Mouse (Mus musculus): ENCODE results near the gene 4931406P16Rik. TPM values are rescaled to one million over a fixed set of nuclear protein-coding genes. Genes with fewer than 3 reads are reported as not detected.

The 4931406P16Rik gene
- 54.4 and 60.0 TPM in 2 replicates for polyA plus RNA-seq (2012; rRNA removed)

GRCm38 (mm10) chr7:34313443-34313875, at the start of gene 4931406P16Rik:
Gene 4931406P16Rik (minus strand): TSS chr7:34313551.

DNA sequence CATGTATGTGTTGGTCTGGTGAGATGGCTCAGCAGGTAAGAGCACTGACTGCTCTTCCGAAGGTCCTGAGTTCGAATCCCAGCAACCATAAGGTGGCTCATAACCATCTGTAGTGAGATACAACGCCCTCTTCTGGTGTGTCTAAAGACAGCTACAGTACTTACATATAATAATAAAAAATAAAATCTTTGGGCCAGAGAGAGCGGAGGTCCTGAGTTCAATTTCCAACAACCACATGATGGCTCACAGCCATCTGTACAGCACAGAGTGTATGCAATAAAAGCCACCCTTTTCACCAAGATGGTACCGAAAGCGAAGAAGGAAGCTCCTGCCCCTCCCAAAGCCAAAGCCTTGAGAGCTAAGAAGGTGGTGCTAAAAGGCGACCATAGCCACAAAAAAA, 62.6 kb downstream of the 4931406P16Rik start, which contains the start of gene Gm6096:
Gene Gm6096 (plus strand): TSS at position 301 of the 400 bp plus-strand sequence.

DNA sequence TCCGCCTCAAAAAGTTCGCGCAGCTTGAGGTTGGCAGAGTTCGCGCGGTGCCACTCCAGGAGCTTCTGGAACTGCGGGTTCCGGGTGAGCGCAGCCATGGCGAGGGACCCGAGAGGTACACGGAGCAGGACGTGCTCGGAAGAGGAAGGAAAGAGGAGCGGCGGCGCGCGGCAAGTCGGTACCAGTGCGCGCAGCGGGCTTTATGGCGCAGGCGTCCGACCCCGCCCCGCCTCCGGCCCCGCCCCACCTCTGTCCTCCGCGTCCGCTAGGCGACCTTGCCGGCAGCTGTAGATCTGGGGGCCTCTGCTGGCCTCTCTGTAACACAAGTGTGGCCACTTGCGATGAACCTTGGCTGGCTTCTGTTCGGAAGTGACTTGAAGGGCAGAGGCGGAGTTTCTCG, 83.2 kb downstream of the 4931406P16Rik start, which contains the start of gene Gpi1:
Gene Gpi1 (minus strand): TSS at position 221 of the 400 bp plus-strand sequence.

DNA sequence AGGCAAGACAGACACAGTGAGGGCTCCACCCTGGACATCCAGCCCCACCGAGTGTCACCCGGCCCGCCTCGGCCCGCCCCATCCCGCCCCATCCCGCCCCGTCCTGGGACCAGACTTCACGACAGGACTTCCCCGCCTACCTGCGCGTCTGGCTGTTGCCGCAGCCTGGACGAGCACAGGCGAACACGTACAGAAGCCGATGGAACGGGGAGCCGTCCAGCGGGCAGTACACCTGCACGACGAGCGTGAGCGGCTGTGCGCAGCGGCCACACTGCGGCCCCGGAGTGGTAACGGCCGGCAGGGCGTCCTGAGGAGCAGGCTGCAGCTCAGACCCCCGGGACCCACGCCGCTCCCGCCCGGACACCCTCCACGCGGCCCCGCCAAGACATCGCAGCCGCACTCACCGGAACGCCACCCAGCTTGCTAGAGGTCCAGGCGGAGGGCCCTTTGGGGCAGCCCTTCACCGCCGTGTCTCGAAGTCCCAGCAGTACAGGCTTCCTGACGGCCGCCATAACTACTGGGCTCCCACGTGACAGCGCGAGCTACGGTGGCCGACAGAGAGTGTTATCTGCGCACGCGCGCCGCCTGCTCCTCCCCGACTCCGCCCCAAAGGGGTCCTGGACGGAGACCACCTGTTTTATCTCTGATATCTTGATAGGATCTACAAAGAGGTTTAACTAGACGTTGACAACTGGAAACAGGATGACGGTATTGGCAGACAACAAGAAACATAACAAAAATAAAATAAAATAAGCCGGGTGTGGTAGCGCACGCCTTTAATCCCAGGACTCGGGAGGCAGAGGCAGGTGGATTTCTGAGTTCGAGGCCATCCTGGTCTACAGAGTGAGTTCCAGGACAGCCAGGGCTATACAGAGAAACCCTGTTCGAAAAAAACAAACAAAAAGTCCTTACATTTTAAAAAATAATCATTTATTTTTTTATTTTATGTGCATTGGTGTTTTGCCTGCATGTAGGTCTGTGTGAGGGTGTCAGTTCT, 116.9 kb downstream of the 4931406P16Rik start, which contains the start of gene Pdcd2l:
Gene Pdcd2l (minus strand): TSS at position 530 of the 997 bp plus-strand sequence.

Other genes with a start within 250 kb of the 4931406P16Rik start
- gene Scgb1b30, start 218.1 kb downstream of the 4931406P16Rik start, polyA plus RNA-seq (2012; rRNA removed) = not detected in 2 replicates
- gene Wtip, start 180.3 kb downstream of the 4931406P16Rik start, polyA plus RNA-seq (2012; rRNA removed) = 56.3 and 68.9 TPM in 2 replicates
- gene Uba2, start 144.0 kb downstream of the 4931406P16Rik start, polyA plus RNA-seq (2012; rRNA removed) = 38.0 and 39.3 TPM in 2 replicates
- 40.2 and 44.5 TPM in 2 replicates for gene Pdcd2l, start 116.9 kb downstream of the 4931406P16Rik start, polyA plus RNA-seq (2012; rRNA removed)
- 304 and 366 TPM in 2 replicates for gene Gpi1, start 83.2 kb downstream of the 4931406P16Rik start, polyA plus RNA-seq (2012; rRNA removed)
- gene Gm6096, start 62.5 kb downstream of the 4931406P16Rik start, polyA plus RNA-seq (2012; rRNA removed) = not detected in 2 replicates
- gene Lsm14a, start 79.8 kb upstream of the 4931406P16Rik start, polyA plus RNA-seq (2012; rRNA removed) = 32.9 and 57.2 TPM in 2 replicates

All from ovary, adult 2 months (tissue).